Mouse (Mus musculus) small intestine, adult 2 months (tissue): ENCODE data around the gene Adgrg3.

Experiments
- CTCF ChIP-seq: fragments of 200-500 bp; IDR thresholded peaks from 2 replicates; pipeline ENCODE4 v1.5.1; 2012; ENCODE audit warnings: low read depth, mild to moderate bottlenecking, control low read depth, inconsistent platforms, low read length, moderate library complexity, mixed read lengths; ENCODE audit not compliant: insufficient replicate concordance, insufficient read length; ENCODE audit errors: extremely low read depth
- POLR2A ChIP-seq: fragments of 200-500 bp; IDR thresholded peaks from 2 replicates; pipeline ENCODE4 v1.6.1; 2012; ENCODE audit warnings: low read depth, mild to moderate bottlenecking, control low read depth, inconsistent platforms, low read length, moderate library complexity

GRCm38 (mm10) chr8:94987553-94987952, 29.9 kb upstream of the Adgrg3 start:
- no peak for TF ChIP-seq CTCF
- TF ChIP-seq POLR2A, result no peak
